Mouse (Mus musculus): Measurements from ENCODE around the gene Bcam.

DNA sequence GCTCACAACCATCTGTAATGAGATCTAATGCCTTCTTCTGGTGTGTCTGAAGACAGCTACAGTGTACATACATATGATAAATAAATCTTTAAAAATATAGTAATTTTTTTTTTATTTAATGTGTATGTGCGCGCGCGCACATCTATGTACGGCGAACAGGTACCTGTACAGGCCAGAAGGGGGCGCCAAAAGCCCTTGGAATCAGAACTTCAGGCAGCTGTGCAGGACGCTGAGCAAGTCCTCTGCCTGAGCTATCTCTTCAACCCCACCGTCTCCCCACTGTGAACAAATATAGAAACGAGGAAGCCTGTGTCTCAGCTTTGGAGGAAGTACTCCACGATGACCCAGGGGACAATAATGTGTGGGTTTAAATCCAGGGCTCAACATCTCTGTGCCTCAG is 30.5 kb downstream of the Bcam start:
- TF ChIP-seq CTCF (IDR thresholded peaks at IDR 0.05; ENCODE audit: borderline replicate concordance, insufficient read depth, low read depth, low read length) (no peak), POLR2A (IDR thresholded peaks at IDR 0.05; ENCODE audit: borderline replicate concordance, insufficient read depth, low read length) (no peak)
